Mouse (Mus musculus) embryonic facial prominence, embryonic 12.5 days (tissue): ENCODE data around the gene Brd2. TPM values are rescaled to one million over a fixed set of nuclear protein-coding genes. Genes with fewer than 3 reads are reported as not detected.

Experiments used
- ATAC-seq: fragments of 200-750 bp; cut with Nextera tagmentation; 2 replicates; pipeline ENCODE4 v1.8.0; 2017; ENCODE audit not compliant: insufficient number of reproducible peaks, insufficient read depth, low FRiP score, low TSS enrichment
- H3K27ac ChIP-seq: fragments of 300-500 bp; sonication (generic); 2 replicates; pipeline ENCODE4 v1.5.1; 2016; ENCODE audit warnings: mild to moderate bottlenecking
- H3K27me3 ChIP-seq: fragments of 300-500 bp; sonication (generic); 2 replicates; pipeline ENCODE4 v1.6.1; 2016; ENCODE audit warnings: mild to moderate bottlenecking, moderate library complexity
- H3K36me3 ChIP-seq: fragments of 300-500 bp; sonication (generic); 2 replicates; pipeline ENCODE4 v1.6.1; 2016; ENCODE audit warnings: mild to moderate bottlenecking
- H3K4me1 ChIP-seq: fragments of 300-500 bp; sonication (generic); 2 replicates; pipeline ENCODE4 v1.6.1; 2016
- H3K4me2 ChIP-seq: fragments of 300-500 bp; sonication (generic); replicated peaks from 2 replicates; pipeline ENCODE4 v1.6.1; 2016; ENCODE audit warnings: mild to moderate bottlenecking, moderate library complexity
- H3K4me3 ChIP-seq: fragments of 300-500 bp; sonication (generic); 2 replicates; pipeline ENCODE4 v1.5.1; 2016; ENCODE audit warnings: mild to moderate bottlenecking
- H3K9ac ChIP-seq: fragments of 300-500 bp; sonication (generic); 2 replicates; pipeline ENCODE4 v1.6.1; 2016; ENCODE audit warnings: mild to moderate bottlenecking, moderate library complexity
- H3K9me3 ChIP-seq: fragments of 300-500 bp; sonication (generic); 2 replicates; pipeline ENCODE4 v1.6.1; 2016; ENCODE audit warnings: mild to moderate bottlenecking, moderate library complexity
- WGBS: fragments of 180-500 bp; shearing (Covaris S2); methylation state at CpG from one replicate; pipeline ENCODE4 v1.1.7; 2016; 5-methylcytosine and 5-hydroxymethylcytosine counted together
- polyA plus RNA-seq: library from polyadenylated mRNA; unstranded; fragments of >200 nt; fragmentation: Nextera tagmentation; extraction: Ambion mirVana; gene quantifications from 2 replicates; pipeline ENCODE4 v1.2.1, GENCODE M21; 2016

Gene Brd2
- polyA plus RNA-seq, 1 experiment from 2014 or later = 119 TPM

DNA sequence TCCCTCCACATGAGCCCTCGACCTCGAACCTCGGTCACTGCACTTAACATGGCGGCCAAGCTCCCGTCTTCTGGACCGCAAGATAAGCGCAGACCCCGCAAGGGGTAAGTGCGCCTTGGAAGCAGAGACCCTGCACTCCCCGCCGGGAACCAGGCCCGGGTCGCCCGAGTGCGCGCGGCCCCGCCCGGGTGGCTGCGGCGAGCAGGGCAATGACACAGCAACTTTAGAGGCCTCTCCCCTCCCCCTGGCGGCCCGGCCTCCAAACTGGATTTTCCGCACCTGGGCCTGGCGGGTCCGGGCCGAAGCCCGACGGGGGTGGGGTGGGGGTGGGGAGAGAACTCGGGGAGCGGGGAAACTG, 1.6 kb downstream of the Brd2 start:
- peak overlapping the region; percentile 79 for H3K4me3 ChIP-seq
- H3K9me3 ChIP-seq = no peaks in the 10 kb centered on the region
- H3K4me1 ChIP-seq = peaks cover 21% of the 10 kb centered on the region
- peaks cover 24% of the 10 kb centered on the region for H3K36me3 ChIP-seq
- H3K4me2 ChIP-seq = peak overlapping the region; percentile 94
- peak; percentile 6 for ATAC-seq
- peak overlapping the region; percentile 97 for H3K9ac ChIP-seq
- H3K27me3 ChIP-seq = no peaks in the 10 kb centered on the region
- under 1% methylated on average over 30 of the region's 31 CpGs for WGBS
- H3K27ac ChIP-seq = peak overlapping the region; percentile 100

- H3K27ac ChIP-seq = peak overlapping the region; percentile 100
- peak overlapping the region; percentile 94 for H3K4me2 ChIP-seq
- peak; percentile 13; the same call in 1 of the 2 replicates for ATAC-seq
- H3K4me1 ChIP-seq = peaks cover 26% of the 10 kb centered on the region
- H3K9ac ChIP-seq = peak overlapping the region; percentile 97
- no peaks in the 10 kb centered on the region for H3K9me3 ChIP-seq
- H3K4me3 ChIP-seq = peak overlapping the region; percentile 79
- peaks cover 30% of the 10 kb centered on the region for H3K36me3 ChIP-seq
- 0% methylated on average over 32 of the region's 42 CpGs for WGBS
- H3K27me3 ChIP-seq = no peaks in the 10 kb centered on the region
Measured at GRCm38 (mm10) chr17:34120180-34120723, 2.2 kb downstream of the Brd2 start.

GRCm38 (mm10) chr17:34119249-34120179, 2.9 kb downstream of the Brd2 start, which contains the start of gene H2-DMa:
Gene H2-DMa, plus strand, starts transcription at chr17:34119541.
- Histone ChIP-seq H3K4me1 (peaks cover 32% of the 10 kb centered on the region), H3K9ac (peak within 1 kb of the TSS; percentile 97), H3K27ac (peak within 1 kb of the TSS; percentile 100), H3K4me3 (peak within 1 kb of the TSS; percentile 79), H3K4me2 (peak within 1 kb of the TSS; percentile 94), H3K9me3 (no peaks in the 10 kb centered on the region), H3K27me3 (no peaks in the 10 kb centered on the region), H3K36me3 (peaks cover 37% of the 10 kb centered on the region)
- under 1% methylated on average over 96 of the region's 96 CpGs for whole genome bisulfite sequencing
- ATAC-seq = peak; percentile 62

- Histone ChIP-seq H3K4me2 (peak overlapping the region; percentile 94), H3K27me3 (no peaks in the 10 kb centered on the region), H3K4me3 (peak overlapping the region; percentile 79), H3K4me1 (peaks cover 29% of the 10 kb centered on the region), H3K36me3 (peaks cover 44% of the 10 kb centered on the region), H3K9ac (peak overlapping the region; percentile 91), H3K9me3 (no peaks in the 10 kb centered on the region), H3K27ac (peak overlapping the region; percentile 100)
- under 1% methylated on average over 38 of the region's 38 CpGs for WGBS
- ATAC-seq = no peak
Measured at GRCm38 (mm10) chr17:34118873-34119248, 3.6 kb downstream of the Brd2 start.

DNA sequence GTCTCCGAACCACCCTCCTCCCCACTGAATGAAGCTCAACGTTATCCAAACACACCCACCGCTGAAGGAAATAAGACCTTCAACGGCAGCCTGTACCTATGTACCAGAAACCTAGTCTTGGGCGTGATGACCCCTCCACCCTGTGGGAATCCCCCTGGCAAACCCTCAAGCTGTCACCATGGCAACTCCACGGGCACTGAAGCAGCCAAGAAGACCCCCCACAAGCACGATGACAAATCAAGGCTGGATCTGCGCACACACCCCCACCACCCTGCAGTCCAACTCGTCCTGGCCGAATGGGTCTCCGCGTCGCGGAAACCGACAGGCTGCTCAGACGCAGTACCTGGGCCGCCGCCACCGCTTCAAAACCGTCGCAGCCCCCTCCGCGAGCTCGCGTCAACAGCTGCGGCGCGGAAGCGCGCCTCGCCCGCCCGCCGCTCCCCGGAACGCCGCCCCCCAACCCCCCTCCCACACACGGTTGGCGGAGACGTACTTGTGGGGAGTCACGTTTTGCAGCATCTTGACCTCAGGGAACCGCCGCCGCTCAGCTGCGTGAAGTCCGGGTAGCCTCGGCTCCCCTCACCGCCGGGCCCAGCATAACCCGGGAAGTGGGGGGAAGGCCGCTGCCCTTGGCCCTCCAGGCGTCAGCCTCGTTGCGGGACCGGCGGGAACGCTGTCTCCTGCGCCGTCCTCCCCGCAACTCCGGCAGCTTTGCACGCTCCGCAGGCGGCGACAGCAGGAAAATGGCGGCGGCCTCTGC, 4.1 kb downstream of the Brd2 start:
- Histone ChIP-seq H3K27me3 (no peaks in the 10 kb centered on the region), H3K36me3 (peaks cover 49% of the 10 kb centered on the region), H3K9ac (peak overlapping the region; percentile 91), H3K4me1 (peaks cover 24% of the 10 kb centered on the region), H3K4me2 (peak overlapping the region; percentile 94), H3K27ac (peak overlapping the region; percentile 100), H3K4me3 (peak overlapping the region; percentile 79), H3K9me3 (no peaks in the 10 kb centered on the region)
- WGBS = under 1% methylated on average over 67 of the region's 67 CpGs
- no peak for ATAC-seq

GRCm38 (mm10) chr17:34117421-34118112, 4.9 kb downstream of the Brd2 start:
- H3K9me3 ChIP-seq = no peaks in the 10 kb centered on the region
- H3K4me1 ChIP-seq = peaks cover 24% of the 10 kb centered on the region
- H3K27me3 ChIP-seq = no peaks in the 10 kb centered on the region
- no peak for ATAC-seq
- WGBS = 0% methylated on average over 5 of the region's 5 CpGs
- H3K4me3 ChIP-seq = peak overlapping the region; percentile 79
- peaks cover 57% of the 10 kb centered on the region for H3K36me3 ChIP-seq
- no peak overlapping the region for H3K27ac ChIP-seq
- peak overlapping the region; percentile 94 for H3K4me2 ChIP-seq
- H3K9ac ChIP-seq = peak overlapping the region; percentile 91

DNA sequence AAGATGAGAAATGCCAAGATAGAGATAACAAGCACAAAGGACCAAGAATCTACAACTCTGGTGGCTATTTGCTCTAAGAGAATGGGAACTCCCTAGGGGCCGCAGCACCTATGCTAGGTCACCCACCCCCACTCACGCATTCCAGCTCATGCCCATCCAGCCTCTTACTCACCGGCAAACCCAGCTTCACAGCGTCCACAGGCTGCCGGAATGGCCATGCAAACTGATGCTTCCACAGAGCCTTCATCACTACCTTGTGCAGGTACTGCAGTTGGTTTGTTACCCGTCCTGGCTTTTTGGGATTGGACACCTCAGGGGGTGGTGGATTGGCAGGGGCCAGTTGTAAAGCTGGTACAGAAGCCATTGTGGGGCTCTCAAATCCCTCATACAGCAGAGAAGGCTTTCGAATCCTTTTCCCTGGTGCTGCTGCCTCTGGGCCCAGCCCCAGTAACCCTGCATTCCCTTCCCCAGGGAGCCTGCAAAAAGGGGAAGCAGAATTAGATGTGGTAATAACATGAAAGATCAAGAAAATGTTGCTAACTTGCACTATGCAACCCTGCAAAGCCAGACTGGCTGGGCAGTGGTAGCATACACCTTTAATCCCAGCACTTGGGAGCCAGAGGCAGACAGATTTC, 5.6 kb downstream of the Brd2 start:
- H3K4me1 ChIP-seq = peaks cover 24% of the 10 kb centered on the region
- peak overlapping the region; percentile 79 for H3K4me3 ChIP-seq
- H3K27ac ChIP-seq = no peak overlapping the region
- peak overlapping the region; percentile 94 for H3K4me2 ChIP-seq
- H3K27me3 ChIP-seq = no peaks in the 10 kb centered on the region
- H3K36me3 ChIP-seq = peaks cover 64% of the 10 kb centered on the region
- peak overlapping the region; percentile 91 for H3K9ac ChIP-seq
- no peaks in the 10 kb centered on the region for H3K9me3 ChIP-seq
- no peak for ATAC-seq
- WGBS = 43% methylated on average over 7 of the region's 7 CpGs

DNA sequence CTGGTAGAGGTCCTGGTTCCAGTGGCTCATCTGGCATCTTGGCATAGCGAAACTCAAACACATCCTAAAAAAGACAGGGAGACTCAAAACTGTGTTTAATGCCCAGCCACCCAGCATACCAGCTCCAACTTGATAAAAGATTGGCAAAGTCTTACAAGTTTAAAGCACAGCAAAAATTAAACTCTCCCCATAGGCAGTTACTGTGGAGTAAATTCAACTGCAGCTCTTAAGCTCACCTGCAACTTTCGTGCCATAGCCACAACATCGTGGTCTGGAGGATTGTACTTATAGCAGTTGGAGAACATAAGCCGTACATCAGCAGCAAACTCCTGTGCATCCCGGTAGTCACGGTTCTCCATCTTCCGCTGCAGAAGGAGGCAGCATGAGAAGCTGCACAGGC, 8.3 kb downstream of the Brd2 start:
- Histone ChIP-seq H3K4me3 (no peak overlapping the region), H3K9ac (no peak overlapping the region), H3K36me3 (peaks cover 90% of the 10 kb centered on the region), H3K4me2 (no peak overlapping the region), H3K9me3 (no peaks in the 10 kb centered on the region), H3K4me1 (peaks cover 24% of the 10 kb centered on the region), H3K27ac (no peak overlapping the region), H3K27me3 (no peaks in the 10 kb centered on the region)
- ATAC-seq = no peak
- 91% methylated on average over 7 of the region's 7 CpGs for WGBS

DNA sequence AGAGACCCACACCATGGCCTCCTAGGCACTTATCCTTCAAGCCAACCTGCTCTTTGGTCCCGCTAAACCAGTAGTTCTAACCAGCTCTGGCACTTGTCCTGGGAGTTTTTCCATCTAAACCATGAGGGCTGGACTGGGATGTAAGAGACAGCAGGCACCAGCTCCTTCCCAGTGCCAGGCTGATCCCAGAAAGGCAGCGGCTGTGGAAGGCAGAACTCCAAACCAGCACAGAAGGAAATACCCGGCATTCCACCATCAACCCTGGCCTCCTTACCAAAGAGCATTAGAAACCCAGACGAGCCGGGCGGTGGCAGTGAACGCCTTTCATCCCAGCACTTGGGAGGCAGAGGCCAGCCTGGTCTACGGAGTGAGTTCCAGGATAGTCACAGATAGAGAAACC, 12.1 kb downstream of the Brd2 start:
- Histone ChIP-seq H3K9me3 (no peaks in the 10 kb centered on the region), H3K4me3 (no peak overlapping the region), H3K27ac (no peak overlapping the region), H3K27me3 (no peaks in the 10 kb centered on the region), H3K4me1 (peaks cover 6% of the 10 kb centered on the region), H3K9ac (no peak overlapping the region), H3K36me3 (peaks cover 63% of the 10 kb centered on the region), H3K4me2 (no peak overlapping the region)
- no peak for ATAC-seq
- WGBS = 64% methylated on average over 8 of the region's 8 CpGs

GRCm38 (mm10) chr17:34109806-34110195, 12.6 kb downstream of the Brd2 start:
- H3K9me3 ChIP-seq = no peaks in the 10 kb centered on the region
- H3K27me3 ChIP-seq = no peaks in the 10 kb centered on the region
- no peak overlapping the region for H3K9ac ChIP-seq
- no peak overlapping the region for H3K27ac ChIP-seq
- no peak for ATAC-seq
- H3K4me1 ChIP-seq = 0 out of 2 replicates have a peak, but pooled peaks cover 1% of the 10 kb centered on the region
- H3K36me3 ChIP-seq = peaks cover 58% of the 10 kb centered on the region
- H3K4me2 ChIP-seq = no peak overlapping the region
- 70% methylated on average over 3 of the region's 3 CpGs for WGBS
- no peak overlapping the region for H3K4me3 ChIP-seq
